Mouse (Mus musculus): ENCODE measurements around the gene Jak3. TPM values are rescaled to one million over a fixed set of nuclear protein-coding genes. Genes with fewer than 3 reads are reported as not detected.

Gene Jak3
- polyA plus RNA-seq (2015; fragmentation: Nextera tagmentation; extraction: Ambion mirVana): 6.3 and 7.2 TPM in 2 replicates

DNA sequence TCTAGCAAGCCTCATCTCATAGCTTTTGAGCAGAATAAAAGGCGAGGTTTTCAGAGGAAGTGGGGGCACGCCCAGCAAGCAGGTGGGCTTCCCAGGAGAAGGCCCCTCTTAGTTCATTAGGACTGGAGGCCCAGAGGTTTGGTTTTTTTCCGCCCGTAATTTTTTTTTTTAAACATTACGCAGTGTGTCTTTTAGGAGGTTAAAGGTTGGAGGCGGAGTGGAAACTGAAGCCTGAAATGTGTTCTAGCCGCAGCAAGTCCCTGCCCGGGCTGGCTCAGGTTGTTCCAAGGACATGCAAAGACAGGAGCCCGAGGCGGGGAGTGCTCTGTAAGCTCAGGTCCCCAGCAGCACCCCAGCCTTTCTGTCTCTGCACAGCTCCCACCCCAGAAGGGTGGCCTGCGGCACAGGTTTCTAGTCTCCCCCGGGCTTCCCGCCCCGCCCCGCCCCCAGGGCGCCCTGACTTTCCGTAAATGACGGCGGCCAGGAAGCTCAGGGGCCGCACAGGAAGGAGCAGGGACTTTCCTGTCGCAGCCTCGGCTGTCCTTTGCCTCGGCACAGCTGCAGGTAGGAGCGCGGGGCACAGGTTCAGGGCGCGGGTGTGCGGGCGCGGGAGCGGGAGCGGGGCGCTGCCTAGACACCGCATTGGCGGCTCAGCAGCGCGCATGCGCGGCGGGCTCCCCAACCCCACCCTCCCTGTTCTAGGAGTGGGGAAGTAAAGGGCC is at the start of gene Jak3:
Gene Jak3, plus strand, starts transcription at position 277 of the 722 bp plus-strand sequence.
- peak within 1 kb of the TSS; percentile 70 for H3K4me3 ChIP-seq (replicated peaks)
- peaks cover 68% of the 10 kb centered on the region for H3K27me3 ChIP-seq
- ATAC-seq (replicated peaks; ENCODE audit: low FRiP score): peak; percentile 34; the same call in 1 of the 2 replicates
- 3% methylated on average over 40 of the region's 40 CpGs for WGBS
- H3K27ac ChIP-seq: peak within 1 kb of the TSS; percentile 62
- no peaks in the 10 kb centered on the region for H3K36me3 ChIP-seq
- H3K4me2 ChIP-seq: peak within 1 kb of the TSS; percentile 94
- no peaks in the 10 kb centered on the region for H3K9me3 ChIP-seq (replicated peaks)
- H3K9ac ChIP-seq: peak within 1 kb of the TSS; percentile 62
- H3K4me1 ChIP-seq: peaks cover 46% of the 10 kb centered on the region

DNA sequence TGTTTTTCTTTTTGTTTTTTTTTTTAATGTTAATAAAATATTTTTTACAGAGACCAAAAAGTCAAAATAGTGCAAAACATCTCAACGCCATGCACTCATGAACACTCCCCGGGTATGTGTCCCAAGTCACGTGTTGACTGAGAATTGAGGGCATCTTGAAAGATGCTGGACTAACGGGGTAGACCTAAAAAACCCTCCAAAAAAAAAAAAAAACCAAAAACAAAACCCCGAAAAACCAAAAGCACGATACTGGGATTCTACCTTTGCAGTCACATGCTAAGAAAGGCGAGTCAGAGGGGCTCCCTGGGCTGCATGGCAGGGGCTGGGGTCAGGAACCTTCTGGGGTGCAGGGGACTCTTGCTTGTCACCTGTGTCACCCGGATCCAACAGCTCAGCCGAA is 49.3 kb upstream of the Jak3 start:
- no peak for ATAC-seq (replicated peaks; ENCODE audit: low FRiP score)
- Histone ChIP-seq H3K9me3 (replicated peaks) (peaks cover 19% of the 10 kb centered on the region), H3K4me1 (peaks cover 31% of the 10 kb centered on the region), H3K27ac (peak overlapping the region; percentile 65; the same call in 1 of the 2 replicates), H3K4me2 (no peak overlapping the region), H3K27me3 (peaks cover 17% of the 10 kb centered on the region), H3K36me3 (peaks cover 51% of the 10 kb centered on the region), H3K9ac (no peak overlapping the region), H3K4me3 (replicated peaks) (no peak overlapping the region)
- 89% methylated on average over 9 of the region's 9 CpGs for WGBS

DNA sequence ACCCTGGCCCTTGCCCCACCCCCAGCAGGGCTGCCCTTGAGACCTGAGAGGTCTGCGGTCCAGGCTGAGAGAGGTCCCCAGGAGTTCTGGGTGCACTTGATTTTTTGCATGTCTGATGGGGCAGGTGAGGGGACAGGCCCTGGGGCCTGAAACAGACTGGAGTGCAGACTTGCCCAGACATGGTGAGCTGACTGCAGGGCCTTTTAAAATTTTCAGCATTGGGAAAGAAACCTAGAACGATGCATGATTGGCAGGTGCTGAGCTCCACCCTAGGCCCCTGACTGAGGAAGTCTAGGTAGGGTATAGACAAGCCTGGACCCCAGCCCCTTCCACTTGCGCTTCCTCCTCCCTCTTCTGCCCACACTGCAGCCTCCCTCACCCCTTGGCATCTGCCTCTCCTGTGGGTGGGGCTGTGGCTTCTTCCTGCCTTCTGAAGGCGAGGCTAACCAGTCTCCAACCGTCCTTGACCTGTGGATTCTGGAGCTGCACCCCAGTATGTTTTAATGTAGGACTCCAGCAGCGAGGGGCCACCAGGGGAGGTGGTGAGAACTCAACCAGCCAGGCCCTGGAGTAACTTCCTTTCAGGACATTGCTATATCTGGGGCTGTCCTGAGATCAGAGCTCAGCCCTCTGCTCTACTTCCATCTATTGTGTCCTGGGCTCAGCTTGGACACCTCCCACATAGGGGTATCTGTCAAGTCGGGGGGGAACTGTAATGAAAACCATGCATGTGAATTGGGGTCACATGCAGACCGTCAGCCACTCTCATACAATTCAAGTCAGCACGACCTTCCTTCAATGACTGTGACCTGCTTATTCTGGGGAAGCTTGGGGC is 48.6 kb upstream of the Jak3 start:
- H3K27me3 ChIP-seq: peaks cover 20% of the 10 kb centered on the region
- H3K9ac ChIP-seq: no peak overlapping the region
- peak overlapping the region; percentile 65 for H3K27ac ChIP-seq
- H3K4me1 ChIP-seq: peaks cover 31% of the 10 kb centered on the region
- 42% methylated on average over 9 of the region's 9 CpGs for WGBS
- ATAC-seq (replicated peaks; ENCODE audit: low FRiP score): no peak
- H3K4me3 ChIP-seq (replicated peaks): no peak overlapping the region
- H3K9me3 ChIP-seq (replicated peaks): peaks cover 12% of the 10 kb centered on the region
- H3K4me2 ChIP-seq: no peak overlapping the region
- H3K36me3 ChIP-seq: peaks cover 44% of the 10 kb centered on the region

DNA sequence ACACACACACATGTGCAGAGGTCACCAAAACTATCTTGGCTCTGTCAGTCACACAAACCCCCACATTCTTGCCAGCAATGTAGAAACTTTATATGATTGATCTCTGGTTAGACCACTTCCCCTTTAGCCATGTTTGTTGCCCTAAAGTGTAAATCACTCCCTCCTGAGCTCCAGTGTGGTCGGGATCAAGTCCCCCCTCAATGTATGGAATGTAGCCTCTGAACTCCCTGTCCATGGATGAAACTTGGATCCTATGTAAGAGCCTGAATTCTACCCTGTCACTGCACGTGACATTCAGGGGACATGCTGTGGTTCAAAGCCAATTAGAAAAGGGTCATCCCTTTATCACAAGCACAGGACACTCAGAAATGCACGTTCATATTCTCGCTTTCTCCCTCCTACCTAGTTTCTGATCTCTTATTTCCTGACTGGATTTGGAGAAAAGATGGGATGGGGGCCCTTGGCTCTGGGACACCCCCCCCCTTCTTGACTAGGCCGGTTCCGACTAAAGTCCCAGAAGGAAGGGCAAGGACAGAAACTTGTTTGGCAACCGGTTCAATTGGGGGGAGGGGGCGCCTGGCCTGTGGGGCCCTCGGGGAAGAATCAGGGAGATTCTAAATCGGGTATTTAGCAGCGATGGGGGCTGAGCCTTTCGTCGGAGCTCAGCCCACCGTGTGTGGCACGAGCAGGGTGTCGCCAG is 47.5 kb upstream of the Jak3 start:
- Histone ChIP-seq H3K27ac (peak overlapping the region; percentile 65), H3K9me3 (replicated peaks) (peaks cover 8% of the 10 kb centered on the region), H3K9ac (peak overlapping the region; percentile 48), H3K4me1 (peaks cover 35% of the 10 kb centered on the region), H3K27me3 (peaks cover 30% of the 10 kb centered on the region), H3K36me3 (peaks cover 33% of the 10 kb centered on the region), H3K4me3 (replicated peaks) (peak overlapping the region; percentile 54), H3K4me2 (peak overlapping the region; percentile 88)
- no peak for ATAC-seq (replicated peaks; ENCODE audit: low FRiP score)
- WGBS: 5% methylated on average over 16 of the region's 16 CpGs

DNA sequence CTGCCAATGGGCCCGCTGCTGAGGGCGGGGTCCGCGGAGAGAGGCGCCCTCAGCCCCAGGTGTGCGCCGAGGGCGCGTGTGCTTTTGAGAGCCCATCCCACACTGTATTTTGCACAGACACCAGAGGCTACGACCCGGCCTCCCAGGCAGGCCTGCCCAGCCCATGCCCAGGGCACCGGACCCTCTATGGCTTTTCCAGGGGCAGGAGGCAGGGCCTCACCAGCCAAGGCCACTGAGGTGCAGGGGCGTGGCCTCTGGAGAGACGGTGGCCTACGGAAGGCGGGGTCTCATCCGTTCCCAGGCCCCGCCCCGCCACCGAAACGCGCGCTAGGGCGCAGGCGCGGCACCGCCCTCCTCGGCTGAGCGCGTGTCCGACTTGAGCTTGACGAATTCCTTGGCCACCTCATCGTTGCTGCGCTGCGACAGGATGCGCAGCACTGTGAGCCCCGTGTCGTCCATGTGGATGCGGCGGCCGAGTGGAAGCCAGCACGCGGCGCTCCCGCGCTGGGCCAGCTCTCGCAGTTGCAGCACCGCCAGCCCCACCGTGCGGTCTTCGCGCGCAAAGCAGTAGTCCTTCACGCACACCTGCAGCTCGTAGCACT is 46.9 kb upstream of the Jak3 start:
- peak overlapping the region; percentile 48 for H3K9ac ChIP-seq
- peak overlapping the region; percentile 65 for H3K27ac ChIP-seq
- peak; percentile 87 for ATAC-seq (replicated peaks; ENCODE audit: low FRiP score)
- WGBS: under 1% methylated on average over 55 of the region's 55 CpGs
- H3K9me3 ChIP-seq (replicated peaks): peaks cover 7% of the 10 kb centered on the region; the same call in 1 of the 2 replicates
- H3K36me3 ChIP-seq: peaks cover 27% of the 10 kb centered on the region
- H3K4me3 ChIP-seq (replicated peaks): peak overlapping the region; percentile 54
- H3K4me1 ChIP-seq: peaks cover 42% of the 10 kb centered on the region
- H3K4me2 ChIP-seq: peak overlapping the region; percentile 88
- peaks cover 36% of the 10 kb centered on the region for H3K27me3 ChIP-seq

DNA sequence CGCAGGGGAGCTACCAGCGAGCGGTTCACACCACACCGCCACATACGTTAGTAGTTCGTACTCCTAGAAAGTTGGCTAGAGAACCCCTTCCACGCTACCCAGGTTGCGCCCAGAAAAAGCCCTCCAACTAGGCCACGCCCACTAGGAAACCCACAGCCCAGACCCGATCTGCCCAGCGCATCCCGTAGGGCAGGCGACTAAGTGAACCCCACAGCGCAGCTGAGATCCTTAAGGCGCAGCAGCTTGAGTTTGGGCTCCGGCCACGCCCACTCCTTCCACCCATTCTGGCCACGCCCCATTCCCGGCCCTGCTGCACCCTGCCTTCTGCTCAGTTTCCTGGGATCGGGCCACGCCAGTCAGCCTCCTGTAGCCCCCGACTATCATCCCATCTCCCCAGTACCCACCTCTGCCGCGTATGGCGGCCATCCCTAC is 46.3 kb upstream of the Jak3 start:
- peak overlapping the region; percentile 88 for H3K4me2 ChIP-seq
- peaks cover 48% of the 10 kb centered on the region for H3K4me1 ChIP-seq
- H3K36me3 ChIP-seq: peaks cover 21% of the 10 kb centered on the region; the same call in 1 of the 2 replicates
- peaks cover 7% of the 10 kb centered on the region; the same call in 1 of the 2 replicates for H3K9me3 ChIP-seq (replicated peaks)
- peak; percentile 27 for ATAC-seq (replicated peaks; ENCODE audit: low FRiP score)
- H3K27me3 ChIP-seq: peaks cover 42% of the 10 kb centered on the region
- 3% methylated on average over 25 of the region's 25 CpGs for WGBS
- H3K27ac ChIP-seq: no peak overlapping the region; the same call in 1 of the 2 replicates
- H3K4me3 ChIP-seq (replicated peaks): peak overlapping the region; percentile 54
- peak overlapping the region; percentile 48 for H3K9ac ChIP-seq

DNA sequence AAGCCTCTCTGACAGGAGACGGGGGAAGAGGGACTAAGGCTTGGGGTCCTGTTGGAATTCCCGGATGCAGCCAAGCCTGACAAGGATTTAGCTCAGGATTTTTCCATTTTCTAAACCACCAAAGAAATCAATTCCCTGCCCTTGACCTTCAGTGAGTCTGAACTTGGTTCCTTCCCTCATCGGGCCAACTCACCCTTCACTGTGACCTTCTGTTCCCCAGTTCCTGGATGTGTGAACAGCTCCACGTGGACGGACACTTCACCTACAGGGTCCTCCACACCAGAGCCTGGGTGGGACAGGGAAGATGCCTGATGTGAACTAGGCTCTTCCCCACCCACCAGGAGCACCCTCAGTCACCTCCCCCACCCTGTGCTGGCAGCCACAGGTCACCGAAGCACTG is 45.3 kb upstream of the Jak3 start:
- Histone ChIP-seq H3K4me2 (no peak overlapping the region), H3K27me3 (peaks cover 52% of the 10 kb centered on the region), H3K4me3 (replicated peaks) (no peak overlapping the region), H3K9me3 (replicated peaks) (peaks cover 7% of the 10 kb centered on the region; the same call in 1 of the 2 replicates), H3K9ac (no peak overlapping the region), H3K36me3 (peaks cover 11% of the 10 kb centered on the region; the same call in 1 of the 2 replicates), H3K27ac (no peak overlapping the region), H3K4me1 (peaks cover 48% of the 10 kb centered on the region)
- 84% methylated on average over 6 of the region's 6 CpGs for WGBS
- ATAC-seq (replicated peaks; ENCODE audit: low FRiP score): no peak

DNA sequence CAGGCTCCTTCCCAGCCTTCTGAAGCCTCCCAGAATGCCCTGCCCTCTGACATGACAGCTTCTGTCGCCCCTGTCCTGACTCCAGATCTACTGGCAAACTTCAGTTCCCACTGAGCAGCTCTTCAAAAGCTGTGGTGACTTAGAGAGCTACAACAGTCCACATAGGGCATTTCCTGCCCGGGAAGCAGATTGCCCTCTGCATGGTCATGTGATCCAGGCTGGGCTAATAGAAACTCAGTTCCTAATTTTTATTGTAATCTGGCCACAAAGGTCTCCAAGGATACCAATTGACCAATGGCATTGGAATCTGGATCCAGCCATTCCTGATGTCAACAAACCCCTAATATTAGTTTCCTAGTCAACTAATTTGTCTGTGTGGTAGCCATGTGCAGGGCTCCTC is 44.2 kb upstream of the Jak3 start:
- Histone ChIP-seq H3K4me1 (peaks cover 48% of the 10 kb centered on the region), H3K27ac (no peak overlapping the region), H3K9me3 (replicated peaks) (peaks cover 7% of the 10 kb centered on the region; the same call in 1 of the 2 replicates), H3K4me2 (no peak overlapping the region), H3K36me3 (no peaks in the 10 kb centered on the region), H3K9ac (no peak overlapping the region), H3K4me3 (replicated peaks) (no peak overlapping the region), H3K27me3 (peaks cover 60% of the 10 kb centered on the region)
- ATAC-seq (replicated peaks; ENCODE audit: low FRiP score): no peak
- WGBS: 63% methylated on average over 2 of the region's 2 CpGs

DNA sequence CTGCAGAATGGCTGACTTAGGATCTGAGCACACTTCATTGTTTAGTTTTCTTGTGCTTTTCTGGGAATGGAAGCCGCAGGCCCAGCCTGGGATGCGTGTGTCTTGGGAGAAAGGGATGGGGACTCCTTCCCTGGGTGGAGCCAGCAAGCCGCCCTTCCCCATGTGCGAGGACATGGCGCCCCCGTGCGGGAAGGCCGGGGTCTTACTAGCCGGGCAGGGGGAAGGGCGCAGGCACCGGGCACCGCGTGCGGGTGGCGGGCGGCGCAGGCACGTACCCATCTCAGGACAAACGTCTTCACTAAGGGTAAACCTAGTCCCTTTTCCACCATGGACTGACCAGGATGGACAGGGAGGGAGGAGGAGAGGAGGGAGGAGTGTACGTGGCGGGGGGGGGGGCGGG is 42.9 kb upstream of the Jak3 start:
- peaks cover 37% of the 10 kb centered on the region for H3K4me1 ChIP-seq
- peaks cover 7% of the 10 kb centered on the region; the same call in 1 of the 2 replicates for H3K9me3 ChIP-seq (replicated peaks)
- no peak for ATAC-seq (replicated peaks; ENCODE audit: low FRiP score)
- no peak overlapping the region for H3K27ac ChIP-seq
- H3K27me3 ChIP-seq: peaks cover 60% of the 10 kb centered on the region
- peak overlapping the region; percentile 56 for H3K4me2 ChIP-seq
- 16% methylated on average over 19 of the region's 22 CpGs for WGBS
- H3K4me3 ChIP-seq (replicated peaks): no peak overlapping the region
- no peak overlapping the region for H3K9ac ChIP-seq
- H3K36me3 ChIP-seq: no peaks in the 10 kb centered on the region

DNA sequence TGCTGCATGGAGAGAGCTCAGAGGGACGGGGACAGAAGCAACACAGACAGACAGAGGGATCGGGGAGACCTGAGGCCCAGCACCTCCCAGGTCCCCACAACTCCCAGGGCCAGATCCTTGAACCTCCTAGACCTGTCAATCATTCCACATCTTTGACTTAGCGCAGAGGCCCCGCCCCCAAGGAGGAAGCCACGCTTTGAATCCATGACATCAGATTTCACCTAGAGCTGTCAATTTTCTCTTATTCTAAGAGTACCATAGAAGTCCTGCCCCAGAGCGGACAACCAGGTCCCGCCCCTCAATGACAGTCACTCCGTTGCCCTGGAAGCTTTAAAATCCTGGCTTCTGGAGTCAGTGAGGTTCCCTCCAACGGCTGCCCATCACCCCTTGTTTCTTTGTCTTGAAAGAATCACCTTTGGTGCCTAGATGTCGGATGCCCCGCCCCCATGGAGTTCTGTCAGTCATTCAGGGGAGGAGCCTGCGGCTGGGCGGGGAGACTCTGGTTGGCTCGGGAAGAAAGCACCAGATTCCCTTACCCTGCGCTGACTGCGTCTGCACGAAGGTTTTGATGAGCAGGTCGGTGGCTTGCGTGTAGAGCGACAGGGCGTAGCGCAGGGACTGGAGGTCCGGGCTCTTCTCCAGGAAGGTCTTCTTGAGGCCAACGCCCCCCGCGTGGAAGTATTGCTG is 42.0 kb upstream of the Jak3 start:
- peak overlapping the region; percentile 56 for H3K4me2 ChIP-seq
- peak; percentile 34 for ATAC-seq (replicated peaks; ENCODE audit: low FRiP score)
- H3K4me3 ChIP-seq (replicated peaks): peak overlapping the region; percentile 28
- H3K4me1 ChIP-seq: peaks cover 28% of the 10 kb centered on the region
- peaks cover 7% of the 10 kb centered on the region; the same call in 1 of the 2 replicates for H3K9me3 ChIP-seq (replicated peaks)
- 1% methylated on average over 26 of the region's 26 CpGs for WGBS
- no peaks in the 10 kb centered on the region for H3K36me3 ChIP-seq
- no peak overlapping the region for H3K27ac ChIP-seq
- H3K9ac ChIP-seq: no peak overlapping the region
- peaks cover 60% of the 10 kb centered on the region for H3K27me3 ChIP-seq
